Mouse (Mus musculus): Measurements from ENCODE around the gene Iars.

Gene Iars
- long read RNA-seq, experiment 1, full-length matches to known transcripts, result 3 of 10 reads
- long read RNA-seq, experiment 1, partial matches to known transcripts, result 4 of 10 reads
- long read RNA-seq, experiment 1, other reads (novel, unspliced or antisense), result 3 of 10 reads
- long read RNA-seq, experiment 2, full-length matches to known transcripts, result 2 of 9 reads
- long read RNA-seq, experiment 2, partial matches to known transcripts, result 4 of 9 reads
- long read RNA-seq, experiment 2, other reads (novel, unspliced or antisense), result 3 of 9 reads

- intact Hi-C loops (cut with DNase I), result no loop called here
Measured at GRCm38 (mm10) chr13:49681351-49682232, at the start of gene Iars. Gene Iars, plus strand, starts transcription at chr13:49682100.

DNA sequence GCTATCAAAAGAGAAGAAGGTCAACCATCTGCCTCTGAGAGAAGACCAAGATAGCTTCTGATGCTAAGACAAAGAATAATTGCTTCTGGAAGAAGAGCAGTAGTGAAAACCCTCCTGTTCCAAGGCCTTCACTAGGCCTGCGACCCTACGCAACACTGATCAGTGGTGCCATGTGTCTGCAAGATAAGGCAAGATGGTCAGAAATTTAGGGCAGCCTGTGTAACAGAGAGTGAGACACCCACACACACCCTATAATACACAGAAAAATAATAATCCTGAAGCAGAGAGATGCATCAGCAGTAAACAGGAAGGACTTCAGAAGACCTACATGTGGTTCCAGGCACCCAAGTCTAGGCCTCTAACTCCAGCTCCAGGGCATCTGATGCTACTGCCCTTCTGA is 41.9 kb upstream of the Iars start:
- intact Hi-C loops (cut with DNase I), result loop anchor here (5.0 kb wide), 1 partner anchor 78 kb away; no protein-coding TSS in a partner anchor

DNA sequence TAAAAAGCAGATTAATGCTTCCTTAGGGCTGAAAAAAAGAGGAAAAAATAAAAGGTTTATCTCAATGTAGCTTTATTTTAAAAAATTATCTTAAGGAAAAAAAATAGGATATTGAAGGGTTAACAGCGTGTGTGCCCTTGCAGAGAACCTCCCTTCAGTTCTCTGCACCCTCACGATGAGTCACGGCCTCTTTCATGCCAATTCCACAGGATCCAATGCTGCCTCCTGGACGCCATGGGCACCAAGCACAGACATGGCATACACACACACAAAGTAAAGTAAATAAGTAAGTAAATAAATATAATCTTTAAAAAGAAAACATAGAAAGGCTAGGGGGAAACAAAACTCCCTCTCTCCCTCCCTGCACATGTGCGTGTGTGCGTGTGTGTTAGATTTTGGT is 39.2 kb upstream of the Iars start:
- intact Hi-C loops (cut with DNase I), result loop anchor here (5.0 kb wide), 1 partner anchor 80 kb away; no protein-coding TSS in a partner anchor

DNA sequence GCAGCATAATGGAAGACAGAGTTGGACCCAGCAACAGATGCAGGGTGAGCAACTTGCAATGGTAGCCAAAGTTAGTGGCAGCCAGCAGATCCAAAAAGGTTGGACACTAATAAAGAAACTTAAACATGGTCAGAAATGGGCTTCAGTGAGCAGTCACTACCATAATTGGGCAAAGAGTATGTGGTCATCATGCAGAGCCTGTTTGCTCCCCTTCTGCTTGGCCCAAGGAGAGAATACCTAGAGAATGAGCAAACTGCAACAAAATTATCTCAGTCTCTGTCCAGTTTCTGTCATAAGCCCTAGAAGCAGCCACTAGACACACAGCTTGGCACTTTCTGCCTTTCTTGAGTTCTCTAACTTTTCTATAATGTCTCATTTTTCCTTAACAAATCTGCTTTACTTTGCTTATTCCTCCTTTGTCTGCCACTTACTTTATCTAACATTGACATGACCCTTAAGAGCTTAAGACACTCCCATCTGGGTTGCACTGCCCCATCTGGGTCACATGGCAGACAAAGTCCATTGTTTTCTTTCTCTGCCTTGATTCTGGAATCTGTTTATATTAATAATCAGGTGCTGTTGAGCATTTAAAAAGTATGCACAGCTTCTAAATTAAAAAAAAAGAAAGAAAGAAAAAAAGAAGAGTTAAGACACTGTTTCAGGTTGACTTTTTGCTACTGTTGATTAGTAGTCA is 38.1 kb upstream of the Iars start:
- intact Hi-C loops (cut with DNase I), result loop anchor here (5.0 kb wide), 1 partner anchor 82 kb away; no protein-coding TSS in a partner anchor

DNA sequence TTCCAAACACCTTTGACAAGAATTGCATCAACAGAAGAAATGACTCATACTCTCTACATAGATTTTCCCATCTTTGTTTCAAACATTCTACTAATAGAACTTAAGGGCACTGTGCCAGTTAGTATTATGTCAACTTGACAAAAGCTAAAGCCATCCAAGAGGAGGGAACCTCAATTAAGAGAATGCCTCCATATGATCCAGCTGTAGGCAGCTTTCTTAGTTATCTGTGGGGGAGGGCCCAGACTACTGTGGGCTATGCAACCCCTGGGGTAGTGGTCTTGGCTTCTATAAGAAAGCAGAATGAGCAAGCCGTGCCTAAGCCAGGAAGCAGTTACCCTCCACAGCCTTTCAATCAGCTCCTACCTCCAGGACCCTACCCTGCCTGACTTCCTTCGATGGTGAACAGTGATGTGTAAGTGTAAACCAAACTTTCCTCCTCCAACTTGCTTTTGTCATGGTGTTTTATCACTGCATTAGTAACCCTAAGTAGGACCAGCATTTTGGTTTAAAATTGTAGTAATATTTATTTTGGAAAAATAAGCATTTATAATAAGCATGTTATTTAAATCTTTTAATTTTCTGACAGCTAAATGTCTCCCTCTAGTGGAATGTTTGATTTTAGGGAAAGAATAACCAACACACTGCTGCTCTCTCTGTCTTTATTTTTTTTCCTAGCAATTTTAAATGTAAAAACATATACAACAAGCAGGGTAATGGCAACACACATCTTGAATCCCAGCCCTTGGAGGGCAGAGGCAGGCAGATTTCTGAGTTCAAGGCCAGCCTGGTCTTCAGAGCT is 37.0 kb upstream of the Iars start:
- intact Hi-C loops (cut with DNase I), result loop anchor here (1.0 to 5.0 kb wide), 2 partner anchors 83 to 196 kb away; no protein-coding TSS in a partner anchor

DNA sequence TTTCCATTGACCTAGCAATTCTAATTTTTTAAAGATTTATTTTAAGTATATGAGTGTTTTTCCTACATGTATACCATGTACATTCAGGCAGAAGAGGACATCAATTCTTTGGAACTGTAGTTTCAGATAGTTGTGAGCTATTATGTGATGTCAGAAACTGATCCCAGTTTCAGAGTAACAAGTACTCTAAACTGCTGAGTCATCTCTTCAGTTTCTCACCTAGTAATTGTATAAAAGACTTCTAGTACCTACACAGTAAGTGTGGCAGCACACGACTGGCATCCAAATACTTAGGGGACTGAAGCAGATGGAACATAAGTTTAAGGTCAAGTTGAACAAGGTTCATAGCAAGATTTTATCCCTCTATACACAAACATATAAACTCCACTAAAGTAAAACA is 35.9 kb upstream of the Iars start:
- intact Hi-C loops (cut with DNase I), result no loop called here

DNA sequence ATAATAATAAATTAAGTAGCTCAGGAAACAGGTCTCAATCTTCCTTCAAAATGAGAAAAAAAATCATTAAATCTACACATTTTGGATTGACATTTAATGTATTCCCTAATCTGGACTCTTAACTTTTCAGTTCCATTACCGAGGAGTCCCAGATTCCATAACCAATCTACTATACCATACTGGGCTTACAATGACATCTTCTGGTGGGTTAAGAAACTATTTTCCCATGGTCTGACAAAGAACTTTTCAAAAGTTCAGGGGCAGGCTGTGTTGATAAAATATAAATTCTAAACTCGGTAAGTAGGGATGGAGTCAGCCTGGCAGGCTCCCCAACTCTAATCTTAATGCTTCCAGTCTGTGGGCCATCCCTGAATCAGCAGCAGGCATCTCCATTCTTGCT is 30.8 kb upstream of the Iars start:
- intact Hi-C loops (cut with DNase I), result loop anchor here (5.0 kb wide), 1 partner anchor 314 kb away; no protein-coding TSS in a partner anchor

DNA sequence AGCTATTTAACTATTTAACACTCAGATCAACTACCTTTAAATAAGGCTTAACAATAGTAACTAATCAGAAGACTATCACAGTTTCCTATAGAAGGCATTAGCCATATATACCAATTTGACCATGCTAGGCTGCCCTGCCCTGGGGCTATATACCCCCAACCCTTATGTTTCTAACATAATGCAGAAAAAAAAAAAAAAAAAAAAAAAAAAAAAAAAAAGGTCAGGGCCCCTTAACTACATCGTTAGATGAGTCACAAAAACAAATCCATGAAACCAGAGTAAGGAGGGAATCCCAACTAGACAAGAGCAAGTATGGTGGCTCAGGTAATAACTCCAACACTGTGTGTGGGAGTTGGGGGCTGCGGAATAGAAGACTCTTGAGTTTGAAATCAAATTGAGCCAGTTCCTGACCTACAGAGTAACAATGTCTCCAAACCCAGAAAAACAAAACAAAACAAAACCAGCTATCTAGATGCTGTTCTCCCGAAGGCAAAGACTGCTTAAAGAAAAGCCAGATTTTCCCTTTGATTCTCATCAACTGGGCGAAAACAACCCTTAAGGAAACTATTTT is 30.0 kb upstream of the Iars start:
- intact Hi-C loops (cut with DNase I), result loop anchor here (5.0 kb wide), 1 partner anchor 315 kb away; no protein-coding TSS in a partner anchor

DNA sequence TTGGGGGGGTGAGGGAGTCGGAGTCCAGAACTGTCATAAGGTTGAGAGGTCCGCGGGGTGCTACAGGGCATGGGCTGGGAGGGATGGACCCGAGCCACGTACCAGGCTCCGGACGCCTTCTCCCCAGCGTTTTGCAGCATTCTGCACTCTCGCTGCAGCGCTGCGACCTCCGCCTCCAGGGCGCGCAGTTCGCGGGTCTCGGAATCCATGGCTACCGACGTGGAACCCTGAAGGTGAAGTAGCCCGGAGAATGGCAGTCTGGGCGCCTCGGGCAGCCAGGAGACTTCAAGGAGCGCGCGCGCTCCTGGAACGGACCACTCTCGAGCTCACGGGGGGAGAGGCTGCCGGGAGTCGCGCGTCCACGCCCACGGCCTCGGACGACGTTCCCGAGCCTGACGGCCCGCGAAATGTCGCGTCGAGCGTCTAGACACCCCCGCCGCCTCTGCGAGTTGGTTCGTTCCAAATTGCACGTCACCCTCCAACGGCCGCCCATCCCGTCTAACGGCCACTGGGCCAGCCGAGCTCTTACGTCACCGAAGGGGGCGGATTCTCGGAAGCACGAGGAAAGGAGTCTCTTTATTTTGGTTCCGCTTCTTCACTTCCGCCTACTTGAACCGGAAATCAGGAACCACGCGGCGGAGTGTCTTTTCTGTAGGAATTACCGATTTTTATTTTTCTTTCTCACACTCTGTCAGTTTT is 29.3 kb upstream of the Iars start, which contains the start of the genes Cenpp and Nol8:
Cenpp (minus strand) TSS at position 305 of the 699 bp plus-strand sequence.
Nol8 (plus strand) TSS at position 598 of the 699 bp plus-strand sequence.
- intact Hi-C loops (cut with DNase I), result loop anchor here (5.0 kb wide), 1 partner anchor 315 kb away; no protein-coding TSS in a partner anchor

- intact Hi-C loops (cut with DNase I), result loop anchor here (5.0 kb wide), 1 partner anchor 316 kb away; no protein-coding TSS in a partner anchor
Measured at GRCm38 (mm10) chr13:49653180-49653541, 28.7 kb upstream of the Iars start.

GRCm38 (mm10) chr13:49677793-49678192 is 4.1 kb upstream of the Iars start:
- intact Hi-C loops (cut with DNase I), result no loop called here

DNA sequence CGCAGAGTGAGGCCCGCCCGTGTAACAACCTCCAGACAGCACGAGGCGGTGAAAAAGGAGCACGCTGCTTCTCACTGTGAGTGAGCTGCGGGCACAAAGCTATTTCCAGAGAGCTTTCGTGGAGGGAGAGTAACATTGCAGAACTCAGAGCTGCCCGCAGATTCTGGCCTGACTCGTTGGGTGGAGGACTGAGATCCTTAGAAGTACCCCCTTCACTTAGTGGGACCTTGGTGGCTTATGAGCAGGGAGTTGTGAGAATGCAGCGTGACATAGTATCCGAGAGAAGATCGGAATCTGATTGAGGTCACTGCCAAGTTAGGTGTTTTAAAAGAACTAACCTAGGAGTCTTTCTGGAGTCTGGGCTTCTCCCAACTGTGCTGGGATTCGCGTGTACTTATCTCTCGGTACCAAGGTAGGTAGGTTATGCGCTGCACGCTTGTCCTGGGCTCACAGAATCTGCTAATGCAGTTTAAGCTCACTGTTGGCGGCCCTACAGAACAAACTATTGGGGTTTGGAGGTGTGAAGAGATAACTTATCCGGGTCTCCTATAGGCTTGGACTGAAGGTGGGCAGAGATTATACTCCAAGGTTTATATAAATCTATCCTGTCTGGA is 440 bp downstream of the Iars start:
- intact Hi-C loops (cut with DNase I), result no loop called here

- intact Hi-C loops (cut with DNase I), result no loop called here
Measured at GRCm38 (mm10) chr13:49684266-49684665, 2.4 kb downstream of the Iars start.

DNA sequence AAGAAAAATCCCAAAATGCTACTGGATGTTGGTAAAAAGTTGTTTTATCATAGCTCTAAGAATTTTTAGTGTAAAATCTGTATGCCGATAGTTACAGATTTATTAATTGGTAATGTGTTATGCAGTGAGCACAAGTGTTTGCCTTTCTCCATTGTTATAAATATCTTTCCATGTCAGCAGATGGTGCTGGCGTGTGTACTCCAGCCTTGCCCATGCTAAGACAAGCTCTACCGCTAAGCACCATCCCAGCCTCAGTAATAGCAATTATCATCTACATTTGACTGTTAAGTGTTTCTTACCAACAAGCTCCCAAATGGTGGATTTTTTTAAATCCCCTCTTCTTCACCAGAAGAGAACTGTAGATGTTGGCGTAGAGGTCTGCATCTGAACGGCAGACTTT is 9.2 kb downstream of the Iars start:
- intact Hi-C loops (cut with DNase I), result no loop called here

DNA sequence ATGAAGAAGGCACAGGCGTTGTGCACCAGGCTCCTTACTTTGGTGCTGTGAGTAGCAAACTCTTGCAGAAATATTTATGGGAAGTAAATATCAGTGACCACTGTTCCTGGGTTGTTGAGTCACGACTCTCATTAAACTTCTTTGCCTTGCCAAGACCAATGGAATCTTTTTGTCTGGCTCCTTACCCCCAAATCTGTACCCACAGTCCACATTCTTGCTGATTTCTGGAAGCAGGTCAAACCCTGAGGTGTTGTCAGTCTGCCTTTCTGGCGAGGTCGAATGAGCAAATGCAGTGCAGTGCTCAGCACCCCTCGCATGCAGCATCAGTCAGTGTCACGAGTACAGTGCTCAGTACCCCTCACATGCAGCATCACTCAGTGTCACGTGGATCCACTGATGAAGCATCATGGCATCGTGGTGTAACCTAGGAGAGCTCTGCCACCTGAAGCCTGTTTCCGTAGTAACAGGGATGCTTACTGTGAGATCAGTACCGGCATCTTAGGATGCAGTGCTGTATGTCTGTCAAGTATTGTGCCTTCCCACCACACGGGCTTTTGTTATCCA is 21.4 kb downstream of the Iars start:
- intact Hi-C loops (cut with DNase I), result no loop called here

DNA sequence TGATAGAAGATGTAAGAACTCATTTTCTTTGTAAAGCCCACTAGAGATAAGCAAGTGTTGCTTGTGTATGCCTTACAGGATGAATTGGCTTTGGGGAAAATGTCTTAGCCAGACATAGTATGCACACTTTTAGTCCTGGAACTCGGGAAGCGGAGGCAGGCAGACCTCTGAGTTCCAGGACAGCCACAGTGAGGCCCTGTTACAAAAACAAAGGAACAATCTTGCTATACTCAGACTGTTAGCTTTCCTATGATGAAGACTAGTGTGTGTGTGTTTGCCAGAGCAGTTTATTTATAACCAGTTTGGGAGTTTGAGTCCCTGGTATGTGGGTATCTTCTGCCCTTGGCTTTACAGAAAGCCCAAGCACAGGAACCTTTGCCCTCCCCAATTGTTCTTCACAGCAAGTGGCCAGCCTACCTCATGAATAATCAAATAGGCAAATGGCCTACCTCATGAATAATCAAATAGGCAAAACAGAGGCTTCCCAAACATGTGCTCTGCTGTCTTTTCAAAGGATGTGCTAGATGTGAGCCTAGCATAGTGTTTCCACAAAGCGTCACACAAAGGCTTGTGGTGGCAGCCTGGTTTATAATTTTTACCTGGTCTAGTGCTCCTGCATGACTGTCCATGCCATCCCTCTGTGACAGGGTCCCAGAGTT is 24.3 kb downstream of the Iars start:
- intact Hi-C loops (cut with DNase I), result no loop called here

- intact Hi-C loops (cut with DNase I), result no loop called here
Measured at GRCm38 (mm10) chr13:49708311-49708710, 26.4 kb downstream of the Iars start.

GRCm38 (mm10) chr13:49712047-49712721 is 30.3 kb downstream of the Iars start:
- intact Hi-C loops (cut with DNase I), result no loop called here
